Mouse (Mus musculus) lung, postnatal 0 days (tissue): ENCODE data around the gene Sp1. TPM values are rescaled to one million over a fixed set of nuclear protein-coding genes. Genes with fewer than 3 reads are reported as not detected.
A peak's percentile ranks its signal among the peaks of the same experiment; 100 is the strongest.

Experiments used
- ATAC-seq: fragments of 200-750 bp; cut with Nextera tagmentation; 2 replicates; pipeline ENCODE4 v1.8.0; 2017; ENCODE audit warnings: moderate library complexity
- DNase-seq: peaks from one replicate; pipeline ENCODE4 v3.0.0-alpha.2; 2016; ENCODE audit warnings: low spot score
- H3K27ac ChIP-seq: fragments of 300-500 bp; sonication (generic); 2 replicates; pipeline ENCODE4 v1.5.1; 2014; ENCODE audit warnings: antibody characterized with exemption, mild to moderate bottlenecking, low read length, mixed read lengths
- H3K27me3 ChIP-seq: fragments of 300-500 bp; sonication (generic); replicated peaks from 2 replicates; pipeline ENCODE4 v1.6.1; 2014; ENCODE audit warnings: low read length, mixed read lengths; ENCODE audit not compliant: insufficient read depth
- H3K36me3 ChIP-seq: fragments of 300-500 bp; sonication (generic); 2 replicates; pipeline ENCODE4 v1.6.1; 2014; ENCODE audit warnings: low read length, mixed read lengths; ENCODE audit not compliant: insufficient read depth
- H3K4me1 ChIP-seq: fragments of 300-500 bp; sonication (generic); 2 replicates; pipeline ENCODE4 v1.6.1; 2014; ENCODE audit warnings: antibody characterized with exemption, low read depth, low read length, mixed read lengths; ENCODE audit not compliant: insufficient read depth
- H3K4me2 ChIP-seq: fragments of 300-500 bp; sonication (generic); replicated peaks from 2 replicates; pipeline ENCODE4 v1.6.1; 2014; ENCODE audit warnings: low read depth, mild to moderate bottlenecking, low read length, moderate library complexity, mixed read lengths
- H3K4me3 ChIP-seq: fragments of 300-500 bp; sonication (generic); 2 replicates; pipeline ENCODE4 v1.5.1; 2014; ENCODE audit warnings: low read depth, low read length
- H3K9ac ChIP-seq: fragments of 300-500 bp; sonication (generic); replicated peaks from 2 replicates; pipeline ENCODE4 v1.6.1; 2014; ENCODE audit warnings: low read depth, mild to moderate bottlenecking
- H3K9me3 ChIP-seq: fragments of 300-500 bp; sonication (generic); 2 replicates; pipeline ENCODE4 v1.6.1; 2016; ENCODE audit warnings: low read length, mixed read lengths
- CTCF ChIP-seq: IDR thresholded peaks from 2 replicates; pipeline ENCODE4 v1.5.1; 2016; ENCODE audit warnings: antibody characterized with exemption, mild to moderate bottlenecking
- EP300 ChIP-seq: IDR thresholded peaks from 2 replicates; pipeline ENCODE4 v1.6.1; 2016; ENCODE audit warnings: antibody characterized with exemption, mild to moderate bottlenecking, control low read depth
- WGBS: fragments of 180-500 bp; shearing (Covaris S2); extraction: QIAGEN DNeasy Blood & Tissue Kit; methylation state at CpG from one replicate; pipeline ENCODE4 v1.1.7; 2014; 5-methylcytosine and 5-hydroxymethylcytosine counted together
- polyA plus RNA-seq: library from polyadenylated mRNA; unstranded; fragments of >200 nt; fragmentation: Nextera tagmentation; extraction: Ambion mirVana; gene quantifications from 2 replicates; pipeline ENCODE4 v1.2.1, GENCODE M21; 2015

The Sp1 gene
- polyA plus RNA-seq, 1 experiment from 2014 or later: 7.3 TPM

- Histone ChIP-seq H3K4me2 (peak overlapping the region; percentile 55), H3K27me3 (no peaks in the 10 kb centered on the region), H3K9me3 (no peaks in the 10 kb centered on the region), H3K36me3 (peaks cover 13% of the 10 kb centered on the region; the same call in 1 of the 2 replicates), H3K27ac (peak overlapping the region; percentile 99), H3K9ac (peak overlapping the region; percentile 50), H3K4me3 (peak overlapping the region; percentile 32), H3K4me1 (peaks cover 16% of the 10 kb centered on the region)
- 15% methylated on average over 34 of the region's 34 CpGs for WGBS
- ATAC-seq (no peak), DNase-seq (no peak)
- TF ChIP-seq CTCF (peak; percentile 77), EP300 (peak; percentile 4; the same call in 1 of the 2 replicates)
Measured at GRCm38 (mm10) chr15:102404608-102405488, 1.1 kb upstream of the Sp1 start.

- H3K4me2 ChIP-seq: peak overlapping the region; percentile 54
- peak overlapping the region; percentile 85 for H3K9ac ChIP-seq
- TF ChIP-seq CTCF: no peak
- TF ChIP-seq EP300: no peak
- no peaks in the 10 kb centered on the region for H3K9me3 ChIP-seq
- WGBS: 0% methylated on average over 18 of the region's 69 CpGs
- H3K27ac ChIP-seq: peak overlapping the region; percentile 99
- ATAC-seq (peak; percentile 45), DNase-seq (peak; percentile 93)
- peak overlapping the region; percentile 89 for H3K4me3 ChIP-seq
- H3K36me3 ChIP-seq: peaks cover 16% of the 10 kb centered on the region; the same call in 1 of the 2 replicates
- H3K27me3 ChIP-seq: no peaks in the 10 kb centered on the region
- peaks cover 18% of the 10 kb centered on the region for H3K4me1 ChIP-seq
Measured at GRCm38 (mm10) chr15:102406196-102406911, 411 bp downstream of the Sp1 start.

- Histone ChIP-seq H3K4me3 (peak overlapping the region; percentile 89), H3K9me3 (no peaks in the 10 kb centered on the region), H3K27me3 (no peaks in the 10 kb centered on the region), H3K4me2 (peak overlapping the region; percentile 54), H3K9ac (peak overlapping the region; percentile 85), H3K4me1 (peaks cover 18% of the 10 kb centered on the region), H3K36me3 (peaks cover 16% of the 10 kb centered on the region; the same call in 1 of the 2 replicates), H3K27ac (peak overlapping the region; percentile 99)
- TF ChIP-seq CTCF (no peak), EP300 (no peak)
- WGBS: 6% methylated on average over 3 of the region's 3 CpGs
- DNase-seq (no peak), ATAC-seq (no peak)
Measured at GRCm38 (mm10) chr15:102406912-102407580, 1.1 kb downstream of the Sp1 start.

GRCm38 (mm10) chr15:102407681-102408557 lies 2.0 kb downstream of the Sp1 start:
- Histone ChIP-seq H3K36me3 (peaks cover 16% of the 10 kb centered on the region; the same call in 1 of the 2 replicates), H3K4me2 (no peak overlapping the region), H3K4me1 (peaks cover 18% of the 10 kb centered on the region), H3K27ac (no peak overlapping the region), H3K4me3 (no peak overlapping the region), H3K27me3 (no peaks in the 10 kb centered on the region), H3K9ac (no peak overlapping the region), H3K9me3 (no peaks in the 10 kb centered on the region)
- WGBS: 94% methylated on average over 10 of the region's 10 CpGs
- DNase-seq: no peak
- TF ChIP-seq CTCF: peak; percentile 43
- no peak for TF ChIP-seq EP300
- no peak for ATAC-seq

GRCm38 (mm10) chr15:102408558-102409130 lies 2.7 kb downstream of the Sp1 start:
- Histone ChIP-seq H3K27me3 (no peaks in the 10 kb centered on the region), H3K27ac (no peak overlapping the region), H3K4me1 (peaks cover 18% of the 10 kb centered on the region), H3K9ac (no peak overlapping the region), H3K4me2 (no peak overlapping the region), H3K4me3 (no peak overlapping the region), H3K9me3 (no peaks in the 10 kb centered on the region), H3K36me3 (peaks cover 16% of the 10 kb centered on the region; the same call in 1 of the 2 replicates)
- no peak for ATAC-seq
- no peak for TF ChIP-seq CTCF
- no peak for TF ChIP-seq EP300
- no peak for DNase-seq
- 76% methylated on average over 2 of the region's 2 CpGs for WGBS
